Mouse (Mus musculus): ENCODE measurements around the gene Odf2l. TPM values are rescaled to one million over a fixed set of nuclear protein-coding genes. Genes with fewer than 3 reads are reported as not detected.

Odf2l gene
- total and polyA plus RNA-seq, 2 experiments: 1.7 to 12.4 TPM

DNA sequence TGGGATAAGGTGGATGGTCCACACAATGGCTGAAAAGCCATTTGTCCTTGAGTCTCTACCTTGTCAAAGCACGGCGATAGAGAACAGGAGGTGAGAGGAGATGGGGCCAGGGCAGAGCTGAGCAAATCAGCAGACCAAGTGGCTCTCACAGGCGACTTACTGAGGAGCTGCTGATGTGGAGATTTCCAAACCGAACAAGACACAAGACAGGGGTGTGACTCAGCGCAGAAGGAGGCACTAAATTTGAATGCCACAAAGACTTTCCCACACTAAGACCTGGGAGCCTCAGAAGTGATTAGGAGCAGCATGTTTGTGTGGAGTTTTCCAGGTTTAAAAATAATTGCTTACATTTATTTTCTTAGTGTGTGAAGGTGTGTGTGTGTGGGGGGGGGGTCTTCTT lies 14.6 kb upstream of the Odf2l start:
- no peak for TF ChIP-seq CTCF (IDR thresholded peaks at IDR 0.05; ENCODE audit: low read depth, low read length)
- TF ChIP-seq POLR2A (IDR thresholded peaks at IDR 0.05; ENCODE audit: extremely low read depth, insufficient read depth, low read length): no peak
- no peaks in the 10 kb centered on the region for H3K27me3 ChIP-seq (ENCODE audit: control insufficient read depth, insufficient read depth, low read length)
- H3K4me1 ChIP-seq (ENCODE audit: control insufficient read depth, insufficient read depth, low read length): peaks cover 4% of the 10 kb centered on the region; the same call in 1 of the 2 replicates
- no peaks in the 10 kb centered on the region for H3K36me3 ChIP-seq (ENCODE audit: control insufficient read depth, insufficient read depth, low read length)
- no peak overlapping the region for H3K9ac ChIP-seq (ENCODE audit: low read depth, low read length)
- H3K27ac ChIP-seq (replicated peaks; ENCODE audit: insufficient read depth, low read depth, low read length): no peak overlapping the region
- no peaks in the 10 kb centered on the region for H3K79me2 ChIP-seq (ENCODE audit: control insufficient read depth, insufficient read depth, low read length)
- WGBS: 57% methylated on average over 5 of the region's 5 CpGs
- H3K4me3 ChIP-seq (ENCODE audit: insufficient read depth, low read depth, low read length): no peak overlapping the region
- DNase-seq (ENCODE audit: extremely low read depth, low read depth, low spot score): no peak

DNA sequence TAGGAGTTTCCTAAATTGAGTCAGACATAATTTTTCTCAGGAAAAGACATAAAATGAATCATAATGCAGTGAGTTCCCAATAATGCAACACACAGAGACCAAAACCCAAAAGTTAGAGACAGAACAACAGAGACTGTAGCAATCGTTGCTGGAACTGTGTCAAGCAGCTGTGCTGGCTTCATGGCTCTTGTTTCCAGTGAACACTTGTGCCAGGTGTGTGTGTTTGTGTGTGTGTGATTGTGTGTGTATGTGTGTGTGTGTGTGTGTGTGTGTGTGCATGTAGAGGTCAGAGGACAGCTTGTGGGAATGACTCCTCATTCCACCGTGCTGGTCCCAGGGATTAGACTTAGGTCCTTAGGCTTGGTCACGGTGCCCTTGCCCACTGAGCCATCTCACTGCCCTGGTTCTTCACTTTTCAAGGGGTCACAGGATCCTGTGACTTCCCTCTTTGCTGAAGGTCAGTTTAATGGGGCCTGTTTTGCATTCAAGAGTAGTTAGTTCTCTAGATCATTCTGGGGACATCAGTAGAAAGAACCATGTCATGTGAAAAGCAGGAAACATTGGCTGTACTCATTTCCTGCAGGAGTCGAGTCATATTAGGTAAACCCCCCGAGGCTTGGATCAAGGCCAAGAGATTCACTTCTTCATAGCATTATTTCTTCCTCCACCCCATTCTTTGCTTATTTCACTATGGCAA lies 13.2 kb upstream of the Odf2l start:
- no peaks in the 10 kb centered on the region for H3K27me3 ChIP-seq (ENCODE audit: control insufficient read depth, insufficient read depth, low read length)
- no peak overlapping the region for H3K27ac ChIP-seq (replicated peaks; ENCODE audit: insufficient read depth, low read depth, low read length)
- H3K9ac ChIP-seq (ENCODE audit: low read depth, low read length): no peak overlapping the region
- H3K4me1 ChIP-seq (ENCODE audit: control insufficient read depth, insufficient read depth, low read length): peaks cover 4% of the 10 kb centered on the region; the same call in 1 of the 2 replicates
- TF ChIP-seq CTCF (IDR thresholded peaks at IDR 0.05; ENCODE audit: low read depth, low read length): no peak
- TF ChIP-seq POLR2A (IDR thresholded peaks at IDR 0.05; ENCODE audit: extremely low read depth, insufficient read depth, low read length): no peak
- no peak for DNase-seq (ENCODE audit: extremely low read depth, low read depth, low spot score)
- H3K36me3 ChIP-seq (ENCODE audit: control insufficient read depth, insufficient read depth, low read length): no peaks in the 10 kb centered on the region
- H3K79me2 ChIP-seq (ENCODE audit: control insufficient read depth, insufficient read depth, low read length): no peaks in the 10 kb centered on the region
- no peak overlapping the region for H3K4me3 ChIP-seq (ENCODE audit: insufficient read depth, low read depth, low read length)
- WGBS: 62% methylated on average over 5 of the region's 5 CpGs

DNA sequence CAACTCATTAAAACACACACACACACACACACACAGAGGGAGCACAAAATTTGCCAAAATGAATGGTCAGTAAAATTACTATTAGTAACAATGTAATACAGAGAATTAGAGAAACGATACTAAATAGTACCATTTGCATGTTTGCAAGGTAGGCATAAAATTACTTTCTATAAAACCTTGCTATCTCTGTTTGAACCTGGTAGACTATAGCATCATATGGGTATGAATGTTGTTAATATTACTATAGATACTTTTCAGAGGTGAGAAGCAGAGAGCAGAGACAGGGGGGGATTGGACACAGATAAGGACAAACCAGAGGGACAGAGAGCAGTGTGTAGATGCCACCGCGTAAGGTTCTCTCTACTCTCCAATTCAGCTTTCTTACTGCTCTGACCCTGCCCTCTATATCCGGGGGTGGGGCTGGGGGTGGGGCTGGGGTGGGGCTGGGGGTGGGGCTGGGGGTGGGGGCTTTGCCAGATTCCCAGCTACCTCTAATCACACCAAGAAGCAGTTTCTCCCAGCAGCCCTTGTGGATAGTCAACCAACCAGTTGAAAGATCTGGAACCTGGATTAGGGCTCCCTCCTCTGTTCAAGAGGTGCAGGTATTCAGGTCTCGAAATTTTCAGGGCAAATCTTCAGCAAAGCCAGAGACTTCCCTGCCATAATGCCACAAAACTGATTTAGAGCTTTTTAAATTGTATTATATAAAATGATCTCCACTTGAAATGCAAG lies 12.4 kb upstream of the Odf2l start:
- H3K79me2 ChIP-seq (ENCODE audit: control insufficient read depth, insufficient read depth, low read length): no peaks in the 10 kb centered on the region
- no peak for DNase-seq (ENCODE audit: extremely low read depth, low read depth, low spot score)
- no peak overlapping the region for H3K9ac ChIP-seq (ENCODE audit: low read depth, low read length)
- no peaks in the 10 kb centered on the region for H3K27me3 ChIP-seq (ENCODE audit: control insufficient read depth, insufficient read depth, low read length)
- no peak for TF ChIP-seq CTCF (IDR thresholded peaks at IDR 0.05; ENCODE audit: low read depth, low read length)
- TF ChIP-seq POLR2A (IDR thresholded peaks at IDR 0.05; ENCODE audit: extremely low read depth, insufficient read depth, low read length): no peak
- 76% methylated on average over 5 of the region's 5 CpGs for WGBS
- H3K4me3 ChIP-seq (ENCODE audit: insufficient read depth, low read depth, low read length): no peak overlapping the region
- H3K27ac ChIP-seq (replicated peaks; ENCODE audit: insufficient read depth, low read depth, low read length): no peak overlapping the region
- peaks cover 4% of the 10 kb centered on the region; the same call in 1 of the 2 replicates for H3K4me1 ChIP-seq (ENCODE audit: control insufficient read depth, insufficient read depth, low read length)
- H3K36me3 ChIP-seq (ENCODE audit: control insufficient read depth, insufficient read depth, low read length): no peaks in the 10 kb centered on the region

DNA sequence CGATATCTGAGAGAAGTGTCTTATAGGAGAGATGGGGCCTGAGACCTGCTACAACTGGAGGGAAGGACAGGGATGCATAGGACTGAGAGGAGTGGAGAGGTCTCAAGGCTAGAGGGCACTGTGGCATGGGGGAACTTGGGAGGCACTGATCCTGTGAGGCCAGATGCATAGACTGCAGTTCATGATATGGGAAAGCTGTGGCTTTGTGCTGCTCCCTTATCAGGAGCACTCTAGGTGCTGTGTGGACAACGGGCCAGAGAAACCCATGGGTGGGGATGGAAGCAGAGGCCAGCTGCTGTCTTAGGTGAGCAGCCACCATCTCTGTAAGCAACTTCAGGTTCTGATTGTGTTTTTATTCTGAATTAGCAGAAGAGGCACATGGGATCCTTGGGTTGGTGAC lies 3.2 kb upstream of the Odf2l start:
- no peak overlapping the region for H3K27ac ChIP-seq (replicated peaks; ENCODE audit: insufficient read depth, low read depth, low read length)
- H3K4me3 ChIP-seq (ENCODE audit: insufficient read depth, low read depth, low read length): no peak overlapping the region
- no peaks in the 10 kb centered on the region for H3K4me1 ChIP-seq (ENCODE audit: control insufficient read depth, insufficient read depth, low read length)
- no peaks in the 10 kb centered on the region for H3K36me3 ChIP-seq (ENCODE audit: control insufficient read depth, insufficient read depth, low read length)
- DNase-seq (ENCODE audit: extremely low read depth, low read depth, low spot score): no peak
- 96% methylated on average over 2 of the region's 2 CpGs for WGBS
- TF ChIP-seq CTCF (IDR thresholded peaks at IDR 0.05; ENCODE audit: low read depth, low read length) (no peak), POLR2A (IDR thresholded peaks at IDR 0.05; ENCODE audit: extremely low read depth, insufficient read depth, low read length) (no peak)
- no peaks in the 10 kb centered on the region for H3K27me3 ChIP-seq (ENCODE audit: control insufficient read depth, insufficient read depth, low read length)
- no peaks in the 10 kb centered on the region for H3K79me2 ChIP-seq (ENCODE audit: control insufficient read depth, insufficient read depth, low read length)
- H3K9ac ChIP-seq (ENCODE audit: low read depth, low read length): no peak overlapping the region

DNA sequence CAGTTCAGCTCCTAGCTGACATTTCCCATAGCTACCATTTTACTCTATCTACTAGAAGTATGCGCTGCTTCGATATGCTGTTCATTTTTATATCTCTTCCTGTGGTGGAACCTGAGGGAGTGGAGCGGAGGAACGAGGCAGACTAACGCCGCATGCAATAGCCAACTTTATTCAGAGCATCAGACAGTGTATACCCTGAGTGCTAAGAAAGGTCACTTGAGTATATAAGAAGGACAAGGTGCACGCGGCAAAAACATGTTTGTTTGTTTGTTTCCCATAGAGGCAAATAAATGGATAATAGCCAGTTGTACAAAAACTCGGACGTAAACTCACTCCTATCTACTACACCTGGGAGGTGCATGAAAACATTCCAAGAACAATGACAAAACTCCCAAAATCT lies 751 bp upstream of the Odf2l start:
- H3K36me3 ChIP-seq (ENCODE audit: control insufficient read depth, insufficient read depth, low read length): no peaks in the 10 kb centered on the region
- H3K27me3 ChIP-seq (ENCODE audit: control insufficient read depth, insufficient read depth, low read length): no peaks in the 10 kb centered on the region
- DNase-seq (ENCODE audit: extremely low read depth, low read depth, low spot score): no peak
- H3K4me1 ChIP-seq (ENCODE audit: control insufficient read depth, insufficient read depth, low read length): no peaks in the 10 kb centered on the region
- no peak overlapping the region for H3K9ac ChIP-seq (ENCODE audit: low read depth, low read length)
- H3K27ac ChIP-seq (replicated peaks; ENCODE audit: insufficient read depth, low read depth, low read length): no peak overlapping the region
- no peaks in the 10 kb centered on the region for H3K79me2 ChIP-seq (ENCODE audit: control insufficient read depth, insufficient read depth, low read length)
- no peak for TF ChIP-seq POLR2A (IDR thresholded peaks at IDR 0.05; ENCODE audit: extremely low read depth, insufficient read depth, low read length)
- TF ChIP-seq CTCF (IDR thresholded peaks at IDR 0.05; ENCODE audit: low read depth, low read length): no peak
- 82% methylated on average over 10 of the region's 10 CpGs for WGBS
- H3K4me3 ChIP-seq (ENCODE audit: insufficient read depth, low read depth, low read length): no peak overlapping the region

GRCm38 (mm10) chr3:145119002-145119358 lies 592 bp downstream of the Odf2l start:
- TF ChIP-seq CTCF (IDR thresholded peaks at IDR 0.05; ENCODE audit: low read depth, low read length) (no peak), POLR2A (IDR thresholded peaks at IDR 0.05; ENCODE audit: extremely low read depth, insufficient read depth, low read length) (no peak)
- WGBS: 2% methylated on average over 14 of the region's 14 CpGs
- Histone ChIP-seq H3K27ac (replicated peaks; ENCODE audit: insufficient read depth, low read depth, low read length) (peak overlapping the region; percentile 73), H3K4me3 (ENCODE audit: insufficient read depth, low read depth, low read length) (peak overlapping the region; percentile 90), H3K4me1 (ENCODE audit: control insufficient read depth, insufficient read depth, low read length) (no peaks in the 10 kb centered on the region), H3K27me3 (ENCODE audit: control insufficient read depth, insufficient read depth, low read length) (no peaks in the 10 kb centered on the region), H3K9ac (ENCODE audit: low read depth, low read length) (peak overlapping the region; percentile 81), H3K36me3 (ENCODE audit: control insufficient read depth, insufficient read depth, low read length) (no peaks in the 10 kb centered on the region), H3K79me2 (ENCODE audit: control insufficient read depth, insufficient read depth, low read length) (no peaks in the 10 kb centered on the region)
- peak; percentile 43 for DNase-seq (ENCODE audit: extremely low read depth, low read depth, low spot score)
